Mouse (Mus musculus) kidney, embryonic 14.5 days (tissue): Measurements from ENCODE around the gene Sigirr. TPM values are rescaled to one million over a fixed set of nuclear protein-coding genes. Genes with fewer than 3 reads are reported as not detected.

Experiments
- ATAC-seq: fragments of 200-750 bp; cut with Nextera tagmentation; 2 replicates; pipeline ENCODE4 v1.8.0; 2017; ENCODE audit warnings: moderate number of reproducible peaks, mild to moderate bottlenecking, moderate TSS enrichment, moderate library complexity; ENCODE audit not compliant: low FRiP score, low TSS enrichment
- H3K27ac ChIP-seq: fragments of 300-500 bp; sonication (generic); 2 replicates; pipeline ENCODE4 v1.5.1; 2014; ENCODE audit warnings: low read depth, mild to moderate bottlenecking, low read length, moderate library complexity, mixed read lengths
- H3K27me3 ChIP-seq: fragments of 300-500 bp; sonication (generic); 2 replicates; pipeline ENCODE4 v1.6.1; 2014; ENCODE audit warnings: mild to moderate bottlenecking, low read length; ENCODE audit not compliant: control insufficient read depth, insufficient read depth
- H3K36me3 ChIP-seq: fragments of 300-500 bp; sonication (generic); 2 replicates; pipeline ENCODE4 v1.6.1; 2014; ENCODE audit warnings: low read length, mixed read lengths; ENCODE audit not compliant: control insufficient read depth, insufficient read depth
- H3K4me1 ChIP-seq: fragments of 300-500 bp; sonication (generic); 2 replicates; pipeline ENCODE4 v1.6.1; 2014; ENCODE audit warnings: low read length, mixed read lengths; ENCODE audit not compliant: control insufficient read depth, insufficient read depth
- H3K4me2 ChIP-seq: fragments of 300-500 bp; sonication (generic); replicated peaks from 2 replicates; pipeline ENCODE4 v1.6.1; 2014; ENCODE audit warnings: low read depth, mild to moderate bottlenecking, low read length
- H3K4me3 ChIP-seq: fragments of 300-500 bp; sonication (generic); 2 replicates; pipeline ENCODE4 v1.5.1; 2014; ENCODE audit warnings: mild to moderate bottlenecking, low read length
- H3K9ac ChIP-seq: fragments of 300-500 bp; sonication (generic); 2 replicates; pipeline ENCODE4 v1.6.1; 2014; ENCODE audit warnings: low read depth, mild to moderate bottlenecking, low read length, moderate library complexity
- H3K9me3 ChIP-seq: fragments of 300-500 bp; sonication (generic); 2 replicates; pipeline ENCODE4 v1.6.1; 2016; ENCODE audit warnings: low read length; ENCODE audit not compliant: control insufficient read depth
- WGBS: fragments of 180-500 bp; shearing (Covaris S2); extraction: QIAGEN DNeasy Blood & Tissue Kit; methylation state at CpG from one replicate; pipeline ENCODE4 v1.1.7; 2014; 5-methylcytosine and 5-hydroxymethylcytosine counted together
- polyA plus RNA-seq: library from polyadenylated mRNA; unstranded; fragments of >200 nt; fragmentation: Nextera tagmentation; extraction: Ambion mirVana; gene quantifications from 2 replicates; pipeline ENCODE4 v1.2.1, GENCODE M21; 2014

The Sigirr gene
- polyA plus RNA-seq, 1 experiment from 2014 or later, result 11.7 TPM

DNA sequence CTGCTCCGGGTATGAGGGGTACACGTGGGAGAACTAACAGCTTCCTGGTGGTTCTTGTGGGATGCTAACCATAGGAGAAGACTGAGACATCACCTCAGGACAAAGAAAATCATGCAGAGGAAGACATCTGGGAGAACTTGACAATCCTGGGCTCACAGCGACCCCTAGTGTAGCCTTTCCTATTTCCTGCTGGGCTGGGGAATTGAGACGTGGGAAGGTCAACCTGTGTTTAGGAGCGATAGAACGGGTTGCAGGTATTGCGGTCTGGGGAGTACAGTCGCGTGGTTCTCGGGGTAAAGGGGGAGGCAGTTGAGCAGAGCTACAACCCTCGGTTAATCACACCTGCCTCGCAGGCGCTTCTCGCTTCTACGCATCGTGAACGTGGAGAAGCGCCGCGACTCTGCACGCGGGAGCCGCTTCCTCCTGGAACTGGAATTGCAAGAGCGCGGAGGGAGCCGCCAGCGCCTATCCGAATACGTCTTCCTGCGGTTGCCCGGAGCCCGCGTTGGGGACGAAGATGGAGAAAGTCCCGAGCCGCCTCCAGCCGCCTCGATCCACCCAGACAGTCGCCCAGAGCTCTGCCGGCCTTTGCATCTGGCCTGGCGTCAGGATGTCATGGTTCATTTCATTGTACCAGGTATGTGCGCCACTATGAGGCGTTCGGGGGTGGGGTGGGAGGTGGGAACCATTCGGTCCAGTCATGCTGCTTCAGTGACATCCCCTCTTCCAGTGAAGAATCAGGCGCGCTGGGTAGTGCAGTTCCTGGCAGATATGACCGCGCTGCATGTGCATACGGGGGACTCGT lies 30.1 kb downstream of the Sigirr start:
- peaks cover 17% of the 10 kb centered on the region for H3K36me3 ChIP-seq
- no peaks in the 10 kb centered on the region for H3K9me3 ChIP-seq
- 0 out of 2 replicates have a peak, but pooled peaks cover 4% of the 10 kb centered on the region for H3K4me1 ChIP-seq
- WGBS, result under 1% methylated on average over 51 of the region's 51 CpGs
- H3K9ac ChIP-seq, result peak overlapping the region; percentile 55
- H3K27ac ChIP-seq, result no peak overlapping the region
- H3K4me3 ChIP-seq, result peak overlapping the region; percentile 37
- peak; percentile 37 for ATAC-seq
- H3K4me2 ChIP-seq, result peak overlapping the region; percentile 84
- H3K27me3 ChIP-seq, result peaks cover 18% of the 10 kb centered on the region

GRCm38 (mm10) chr7:141068351-141068750 lies 32.0 kb downstream of the Sigirr start:
- peaks cover 30% of the 10 kb centered on the region for H3K36me3 ChIP-seq
- WGBS, result 86% methylated on average over 19 of the region's 19 CpGs
- ATAC-seq, result no peak

GRCm38 (mm10) chr7:141064576-141064975 lies 35.8 kb downstream of the Sigirr start:
- no peaks in the 10 kb centered on the region for H3K27me3 ChIP-seq
- ATAC-seq, result no peak
- peaks cover 11% of the 10 kb centered on the region; the same call in 1 of the 2 replicates for H3K4me1 ChIP-seq
- 94% methylated on average over 7 of the region's 7 CpGs for WGBS
- H3K4me3 ChIP-seq, result no peak overlapping the region
- H3K9me3 ChIP-seq, result no peaks in the 10 kb centered on the region
- H3K4me2 ChIP-seq, result no peak overlapping the region
- peaks cover 30% of the 10 kb centered on the region for H3K36me3 ChIP-seq
- no peak overlapping the region for H3K9ac ChIP-seq
- H3K27ac ChIP-seq, result no peak overlapping the region

More at GRCm38 (mm10) chr7:141068351-141068750, 32.0 kb downstream of the Sigirr start:
- Histone ChIP-seq H3K27ac (no peak overlapping the region), H3K9me3 (no peaks in the 10 kb centered on the region), H3K4me1 (0 out of 2 replicates have a peak, but pooled peaks cover 4% of the 10 kb centered on the region), H3K4me3 (no peak overlapping the region), H3K4me2 (no peak overlapping the region), H3K27me3 (peaks cover 18% of the 10 kb centered on the region), H3K9ac (no peak overlapping the region)

DNA sequence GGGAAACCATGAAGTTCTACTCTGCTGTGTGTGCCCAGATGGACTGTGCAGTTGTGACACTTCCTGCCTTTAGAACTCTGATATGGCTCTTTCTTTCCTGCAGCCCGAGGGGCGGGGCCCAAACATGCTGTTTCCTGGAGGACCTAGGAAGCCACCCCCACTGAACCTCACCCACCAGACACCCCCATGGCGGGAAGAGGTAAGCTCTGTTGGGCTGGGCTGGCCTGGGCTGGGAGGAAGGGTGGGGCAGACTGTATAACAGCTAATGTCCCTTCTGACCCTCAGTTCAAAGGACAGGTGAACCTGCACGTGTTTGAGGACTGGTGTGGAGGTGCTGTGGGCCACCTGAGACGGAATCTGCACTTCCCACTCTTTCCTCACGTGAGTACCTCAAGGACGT lies 36.2 kb downstream of the Sigirr start:
- peaks cover 11% of the 10 kb centered on the region; the same call in 1 of the 2 replicates for H3K4me1 ChIP-seq
- ATAC-seq, result no peak
- peaks cover 30% of the 10 kb centered on the region for H3K36me3 ChIP-seq

GRCm38 (mm10) chr7:141063353-141063752 lies 37.0 kb downstream of the Sigirr start:
- no peaks in the 10 kb centered on the region for H3K9me3 ChIP-seq
- H3K4me1 ChIP-seq, result peaks cover 11% of the 10 kb centered on the region; the same call in 1 of the 2 replicates
- H3K9ac ChIP-seq, result no peak overlapping the region
- no peak for ATAC-seq
- no peak overlapping the region for H3K4me3 ChIP-seq
- WGBS, result 89% methylated on average over 3 of the region's 3 CpGs
- H3K36me3 ChIP-seq, result peaks cover 29% of the 10 kb centered on the region
- H3K4me2 ChIP-seq, result no peak overlapping the region
- H3K27me3 ChIP-seq, result no peaks in the 10 kb centered on the region
- no peak overlapping the region for H3K27ac ChIP-seq

More for the DNA sequence above, 36.2 kb downstream of the Sigirr start:
- Histone ChIP-seq H3K9ac (no peak overlapping the region), H3K9me3 (no peaks in the 10 kb centered on the region), H3K27me3 (no peaks in the 10 kb centered on the region), H3K4me3 (no peak overlapping the region), H3K4me2 (no peak overlapping the region), H3K27ac (no peak overlapping the region)
- 76% methylated on average over 7 of the region's 7 CpGs for WGBS

DNA sequence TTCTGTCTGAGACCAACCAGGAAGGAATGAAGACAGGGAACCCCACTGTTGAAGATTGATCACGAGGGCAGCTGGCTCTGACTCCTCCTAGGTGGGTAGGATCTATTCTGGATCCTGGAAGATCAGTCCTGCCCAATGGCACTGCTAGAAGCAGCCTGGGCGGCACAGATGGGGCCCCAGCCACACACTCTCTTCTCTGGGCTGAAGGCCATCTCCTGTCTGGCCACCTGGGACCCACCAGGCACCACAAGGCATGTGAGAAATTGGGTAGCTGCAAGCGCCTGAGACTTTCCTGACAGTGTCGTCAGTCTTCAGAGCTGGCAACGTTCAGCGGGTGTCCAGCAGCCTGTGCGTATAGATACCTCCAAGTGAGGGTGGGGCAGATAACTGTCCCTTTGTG lies 37.8 kb downstream of the Sigirr start:
- no peak for ATAC-seq
- peaks cover 21% of the 10 kb centered on the region for H3K36me3 ChIP-seq
- no peak overlapping the region for H3K4me2 ChIP-seq
- peaks cover 11% of the 10 kb centered on the region; the same call in 1 of the 2 replicates for H3K4me1 ChIP-seq
- no peak overlapping the region for H3K4me3 ChIP-seq
- no peak overlapping the region for H3K27ac ChIP-seq
- 85% methylated on average over 7 of the region's 7 CpGs for WGBS
- no peaks in the 10 kb centered on the region for H3K9me3 ChIP-seq
- no peak overlapping the region for H3K9ac ChIP-seq
- no peaks in the 10 kb centered on the region for H3K27me3 ChIP-seq

DNA sequence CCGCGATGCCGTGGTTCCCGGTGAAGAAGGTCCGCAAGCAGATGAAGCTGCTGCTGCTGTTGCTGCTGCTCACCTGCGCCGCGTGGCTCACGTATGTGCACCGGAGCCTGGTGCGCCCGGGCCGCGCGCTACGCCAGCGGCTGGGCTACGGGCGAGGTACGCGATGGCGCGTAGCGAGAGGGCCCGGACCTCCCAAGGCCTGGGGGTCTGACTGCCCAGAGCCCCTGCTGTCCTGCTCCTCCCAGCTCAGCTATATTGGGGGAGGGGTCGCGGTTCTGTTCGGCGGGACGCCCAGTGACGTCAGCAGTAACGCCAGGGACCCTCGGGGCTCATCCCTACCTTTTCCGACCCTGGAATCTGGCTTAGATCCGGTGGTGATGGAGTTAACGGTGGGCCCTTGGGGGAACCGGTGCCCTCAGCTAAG lies 39.1 kb downstream of the Sigirr start:
- H3K27ac ChIP-seq, result no peak overlapping the region; the same call in 1 of the 2 replicates

DNA sequence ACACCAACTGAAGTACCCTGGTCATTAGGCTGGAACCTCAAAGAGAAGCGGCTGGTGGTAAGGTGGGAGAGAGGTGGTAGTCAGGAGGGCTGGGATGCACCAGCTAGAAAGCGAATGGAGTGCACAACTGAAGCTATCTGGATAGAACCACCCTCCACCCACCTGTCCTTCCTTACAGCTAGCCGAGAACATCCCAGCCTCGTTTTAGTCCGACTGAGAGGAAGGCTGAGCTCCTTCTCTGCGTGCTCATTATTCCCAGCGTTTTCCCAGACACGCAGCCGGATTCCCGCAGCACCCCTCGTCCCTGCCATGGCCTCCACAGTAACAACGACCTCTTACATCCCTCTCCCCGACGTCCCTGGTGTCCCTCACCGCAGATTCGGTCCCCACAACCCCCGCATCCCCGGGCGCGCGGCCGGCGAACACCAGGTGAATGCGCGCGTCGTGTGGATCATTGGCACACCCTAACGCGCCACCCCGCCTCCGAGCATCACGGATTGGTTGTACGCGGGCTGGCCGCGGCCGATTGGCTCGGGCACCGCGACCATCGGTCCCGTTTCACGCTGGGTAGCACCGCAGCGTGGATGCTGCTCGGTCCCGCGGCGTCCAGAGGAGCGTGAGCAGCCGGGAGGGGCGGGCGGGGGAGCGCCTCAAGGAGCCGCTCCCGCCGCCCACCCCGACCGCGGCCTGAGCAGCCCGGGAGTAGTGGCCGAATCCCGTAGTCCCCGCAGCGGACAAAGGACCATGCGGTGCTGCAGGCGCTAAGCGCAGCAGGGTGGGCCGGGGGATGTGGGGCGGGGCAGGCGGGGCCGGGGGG lies 39.7 kb downstream of the Sigirr start, which contains the start of gene B4galnt4:
Gene B4galnt4, plus strand, starts transcription at position 679 of the 817 bp plus-strand sequence.
- Histone ChIP-seq H3K4me2 (peak within 1 kb of the TSS; percentile 96), H3K36me3 (peaks cover 14% of the 10 kb centered on the region), H3K27me3 (no peaks in the 10 kb centered on the region), H3K9me3 (no peaks in the 10 kb centered on the region), H3K9ac (peak within 1 kb of the TSS; percentile 87), H3K4me1 (peaks cover 11% of the 10 kb centered on the region; the same call in 1 of the 2 replicates), H3K4me3 (peak within 1 kb of the TSS; percentile 75), H3K27ac (no peak within 1 kb of the TSS; the same call in 1 of the 2 replicates)
- WGBS, result 1% methylated on average over 65 of the region's 72 CpGs
- ATAC-seq, result peak; percentile 97

More for the DNA sequence above, 39.1 kb downstream of the Sigirr start:
- H3K27me3 ChIP-seq, result no peaks in the 10 kb centered on the region
- ATAC-seq, result peak; percentile 65
- peak overlapping the region; percentile 75 for H3K4me3 ChIP-seq
- peak overlapping the region; percentile 96 for H3K4me2 ChIP-seq
- peaks cover 11% of the 10 kb centered on the region; the same call in 1 of the 2 replicates for H3K4me1 ChIP-seq
- WGBS, result under 1% methylated on average over 37 of the region's 37 CpGs
- H3K36me3 ChIP-seq, result peaks cover 16% of the 10 kb centered on the region
- H3K9me3 ChIP-seq, result no peaks in the 10 kb centered on the region
- H3K9ac ChIP-seq, result peak overlapping the region; percentile 87
